ENCODE assay signal across 9 mouse cellular contexts in genomic region chr5:26903786-26904185, GRCm38 (mm10).
DNase-seq lines count a peak whose midpoint lies in the region; ATAC-seq and TF ChIP-seq lines count a peak whose summit lies in the region.
"Had no signal": no experiment of that assay in that cellular context is flagged by ENCODE, and none has a peak within 500 bp of the region (broad histone marks: within the 10 kb centered on the region; RNA-seq: fewer than 3 reads in every experiment).

No protein-coding gene starts in this region.

- peak; percentile 27; the same call in 1 of the 2 replicates for ATAC-seq in forebrain, embryonic 15.5 days (replicated peaks)
- peak; percentile 51; the same call in 1 of the 2 replicates for ATAC-seq in neural tube, embryonic 13.5 days (ENCODE audit: low read depth)
- ATAC-seq in erythroblast, adult 5-6 weeks (replicated peaks; ENCODE audit: low FRiP score, poor library complexity, severe bottlenecking) = no peak

- no peak for TF ChIP-seq POLR2A in kidney, adult 2 months (IDR thresholded peaks at IDR 0.05; ENCODE audit: low read depth, low read length)

- 12% methylated on average over 9 of the region's 9 CpGs for WGBS in kidney, adult 2 months
- WGBS in forebrain, embryonic 15.5 days = 5% methylated on average over 9 of the region's 9 CpGs
- WGBS in neural tube, embryonic 13.5 days = 4% methylated on average over 9 of the region's 9 CpGs

- H3K4me1 ChIP-seq in kidney, adult 2 months (ENCODE audit: control insufficient read depth, insufficient read depth, low read length) = no peaks in the 10 kb centered on the region
- H3K4me1 ChIP-seq in forebrain, embryonic 15.5 days = peaks cover 31% of the 10 kb centered on the region
- peaks cover 35% of the 10 kb centered on the region for H3K4me1 ChIP-seq in neural tube, embryonic 13.5 days (replicated peaks)
- H3K4me1 ChIP-seq: liver, embryonic 13.5 days had no signal

- no peak overlapping the region for H3K27ac ChIP-seq in kidney, adult 2 months (ENCODE audit: insufficient read depth, low read depth, low read length)
- peak overlapping the region; percentile 50; the same call in 1 of the 2 replicates for H3K27ac ChIP-seq in forebrain, embryonic 15.5 days (replicated peaks)
- peak overlapping the region; percentile 80 for H3K27ac ChIP-seq in neural tube, embryonic 13.5 days (replicated peaks)
- H3K27ac ChIP-seq: liver, embryonic 13.5 days had no signal

- no peak overlapping the region for H3K9ac ChIP-seq in forebrain, embryonic 15.5 days (replicated peaks)
- H3K9ac ChIP-seq in neural tube, embryonic 13.5 days = peak overlapping the region; percentile 74
- H3K9ac ChIP-seq: liver, embryonic 13.5 days had no signal

- peak overlapping the region; percentile 64 for H3K4me2 ChIP-seq in forebrain, embryonic 15.5 days (replicated peaks)
- peak overlapping the region; percentile 73 for H3K4me2 ChIP-seq in neural tube, embryonic 13.5 days

- no peaks in the 10 kb centered on the region for H3K9me3 ChIP-seq in forebrain, embryonic 15.5 days
- H3K9me3 ChIP-seq in neural tube, embryonic 13.5 days = no peaks in the 10 kb centered on the region
- H3K9me3 ChIP-seq: liver, embryonic 13.5 days had no signal

- H3K4me3 ChIP-seq in kidney, adult 2 months (ENCODE audit: insufficient read depth, low read depth, low read length) = no peak overlapping the region
- H3K4me3 ChIP-seq in forebrain, embryonic 15.5 days = peak overlapping the region; percentile 43
- H3K4me3 ChIP-seq in neural tube, embryonic 13.5 days = peak overlapping the region; percentile 51

- no peak for TF ChIP-seq CTCF in kidney, adult 2 months (conservative IDR thresholded peaks at IDR 0.05; ENCODE audit: insufficient read depth, insufficient read length, low read depth, low read length)

- H3K36me3 ChIP-seq in kidney, adult 2 months (ENCODE audit: control insufficient read depth, insufficient read depth, low read length) = no peaks in the 10 kb centered on the region
- H3K36me3 ChIP-seq in forebrain, embryonic 15.5 days = no peaks in the 10 kb centered on the region
- H3K36me3 ChIP-seq in neural tube, embryonic 13.5 days = no peaks in the 10 kb centered on the region
- H3K36me3 ChIP-seq: liver, embryonic 13.5 days had no signal

- H3K27me3 ChIP-seq in kidney, adult 2 months (replicated peaks; ENCODE audit: control insufficient read depth, insufficient read depth, low read length) = no peaks in the 10 kb centered on the region
- H3K27me3 ChIP-seq in forebrain, embryonic 15.5 days = no peaks in the 10 kb centered on the region
- no peaks in the 10 kb centered on the region for H3K27me3 ChIP-seq in neural tube, embryonic 13.5 days

- DNase-seq in kidney, adult 18-20 months = peak; percentile 3
- no peak for DNase-seq in kidney, adult 2 months
- DNase-seq in cerebellum, adult 18-20 months = peak; percentile 76 to 81
- DNase-seq in layer of hippocampus, postnatal 14 days (ENCODE audit: low spot score in 2 of 2) = peak; percentile 48 to 52
- no peak for DNase-seq in MN1 (ENCODE audit: low spot score)
- DNase-seq: liver, embryonic 13.5 days had no signal

Comparison
In these comparisons a context has a peak if more than half of its experiments do, and no peak if none do; other contexts are left out.
1. DNase-seq: peak in kidney, adult 18-20 months (single experiment), cerebellum, adult 18-20 months (2 of 2) and layer of hippocampus, postnatal 14 days (2 of 2); none in kidney, adult 2 months (single experiment) and MN1 (single experiment).